Mouse (Mus musculus): ENCODE measurements around the gene Mfap3l.
"Not testable (repeated sequence)": the region's sequence is repeated elsewhere in the genome, so short reads cannot be mapped to it uniquely, and the experiment has no call there.

Mfap3l gene

DNA sequence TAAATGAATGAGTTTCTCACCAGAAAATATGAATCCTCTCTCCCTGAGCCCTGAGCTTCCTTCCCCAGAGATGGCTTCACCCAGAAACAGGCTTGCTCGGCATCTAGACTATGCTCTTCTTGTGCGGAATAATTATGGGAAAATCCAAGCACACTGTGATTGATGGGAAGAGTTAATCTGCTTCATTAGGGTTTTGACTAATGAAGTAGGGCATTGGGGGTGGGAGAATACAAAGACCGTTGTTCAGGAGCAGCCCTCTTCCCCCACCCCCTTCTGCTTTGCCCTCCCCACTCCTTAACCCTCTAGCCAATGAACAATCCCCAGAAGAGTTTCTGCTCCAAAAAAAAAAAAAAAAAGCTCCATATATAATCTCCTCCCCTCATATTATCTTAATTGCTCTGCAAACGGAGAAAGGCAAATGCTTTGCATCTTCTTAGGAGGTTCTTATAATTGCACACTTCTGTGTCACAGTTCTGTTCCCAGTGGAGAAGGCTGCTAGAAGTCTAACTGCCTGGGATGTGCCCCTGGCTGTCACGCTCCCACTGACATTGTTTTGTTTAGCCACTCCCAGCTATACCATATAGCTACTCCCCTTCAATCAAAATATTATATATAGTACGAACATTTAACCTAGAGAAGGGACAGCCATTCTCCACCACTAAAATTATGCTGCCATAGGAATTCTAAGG, 24.9 kb downstream of the Mfap3l start:
- no peak for DNase-seq

DNA sequence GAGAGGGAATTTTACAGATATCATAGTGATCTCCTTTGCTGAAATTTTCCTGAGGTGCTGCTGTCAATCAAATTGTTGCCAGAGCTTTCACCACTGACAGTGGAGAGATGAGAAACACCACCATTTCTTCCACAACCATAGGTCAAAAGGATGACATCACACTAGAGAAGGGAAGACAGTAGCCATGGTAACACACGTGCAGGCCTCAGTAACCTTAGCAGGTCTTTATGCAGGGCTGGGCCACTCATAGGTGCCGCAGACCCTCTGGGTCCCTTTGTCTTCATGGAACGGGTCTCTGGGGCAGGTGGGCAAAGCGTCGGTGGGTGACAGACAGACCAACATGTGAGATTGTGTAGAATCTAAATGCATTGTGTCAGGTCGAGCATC, 25.5 kb downstream of the Mfap3l start:
- DNase-seq, result no peak

DNA sequence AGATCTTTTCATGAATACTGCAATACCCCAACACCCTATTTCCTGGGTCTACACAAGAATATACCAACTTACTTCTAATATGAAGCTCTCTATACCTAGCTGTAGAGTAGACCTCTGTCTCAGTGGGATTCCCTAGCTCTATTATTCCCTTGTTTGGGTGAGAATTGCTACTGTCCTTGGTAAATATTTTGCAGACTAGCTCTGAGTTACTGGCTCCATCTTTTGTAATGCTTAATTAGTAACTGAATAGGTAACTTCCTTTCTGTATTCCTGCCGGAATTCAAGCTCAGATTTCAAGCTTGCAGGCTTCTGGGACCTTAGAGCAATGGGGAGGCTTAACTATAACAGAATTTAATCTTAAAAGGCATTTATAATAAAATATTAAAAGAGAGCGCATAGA, 26.1 kb downstream of the Mfap3l start:
- DNase-seq, result not testable (repeated sequence)

DNA sequence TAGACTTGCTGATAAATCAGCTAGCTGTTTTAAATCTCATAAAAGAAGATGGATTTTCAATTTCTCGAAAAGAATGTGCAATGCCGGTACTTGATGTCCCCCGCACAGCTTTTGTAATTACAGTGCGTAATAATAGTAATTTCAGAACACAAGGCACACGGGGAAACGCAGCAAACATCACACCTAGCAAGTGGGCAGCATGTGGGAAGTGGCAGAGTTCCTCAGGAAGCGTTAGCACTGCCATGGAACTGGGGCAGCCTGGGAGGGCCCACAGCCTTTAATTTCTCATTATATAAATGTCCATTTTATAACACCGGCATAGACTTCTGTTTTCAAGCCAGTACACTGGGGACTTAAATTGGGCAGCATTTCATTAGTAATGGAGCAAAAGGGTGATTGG, 27.1 kb downstream of the Mfap3l start:
- DNase-seq, result no peak

DNA sequence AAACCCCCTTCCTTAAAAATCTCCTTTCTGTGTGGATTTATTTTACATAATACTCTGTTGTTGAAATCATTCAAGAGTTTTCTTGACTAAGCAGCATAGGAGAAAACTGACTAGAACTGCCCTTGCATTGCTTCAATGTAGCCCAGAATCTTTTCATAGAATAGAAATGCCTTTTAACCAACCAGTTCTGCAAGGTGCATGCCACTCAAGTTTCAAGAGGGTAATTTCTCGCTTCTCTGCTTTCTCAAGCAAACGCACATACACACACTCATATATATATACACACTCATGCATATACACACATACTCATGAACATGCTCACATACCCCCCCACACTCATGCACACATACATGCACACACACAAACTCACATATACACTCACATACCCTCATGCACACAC, 28.6 kb downstream of the Mfap3l start:
- DNase-seq, result no peak

DNA sequence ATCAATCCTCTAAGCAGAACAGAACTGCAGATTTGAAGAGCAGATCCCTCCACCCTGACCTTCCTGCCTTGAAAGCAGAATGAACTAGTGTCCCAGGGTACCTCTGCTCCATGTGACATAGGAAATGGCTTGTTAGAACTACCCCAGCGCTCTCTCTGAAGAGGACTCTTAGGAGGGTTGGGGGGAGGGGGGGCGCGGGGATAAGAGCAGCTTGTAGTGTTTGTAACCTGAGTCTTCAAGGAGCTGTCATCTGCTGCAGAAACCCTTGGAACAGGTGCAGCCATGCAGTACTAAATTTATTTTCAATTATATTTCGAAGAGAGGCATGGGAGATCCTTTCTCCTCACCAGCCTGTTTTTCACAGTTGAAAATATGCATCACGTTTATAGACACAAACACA, 30.9 kb downstream of the Mfap3l start:
- DNase-seq, result no peak

DNA sequence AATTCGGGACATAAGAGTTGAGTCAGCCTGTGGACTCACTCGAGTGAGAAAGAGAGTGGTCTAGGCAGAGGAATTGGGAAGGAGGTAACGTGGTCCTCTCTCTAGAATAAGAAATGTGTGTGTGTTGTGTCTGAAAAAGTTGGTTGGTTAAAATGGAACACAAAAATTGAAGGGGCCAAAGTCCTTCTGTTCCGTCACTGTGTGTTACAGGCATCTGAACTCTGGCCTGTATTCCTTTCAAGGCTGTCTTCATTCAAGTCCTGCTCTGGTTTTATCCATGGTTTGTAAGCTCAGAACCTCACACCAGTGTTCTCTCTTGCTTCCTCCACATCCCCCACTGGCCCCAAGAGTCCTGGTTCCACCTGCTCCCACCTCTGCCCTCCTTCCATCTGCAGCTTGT, 33.2 kb downstream of the Mfap3l start:
- no peak for DNase-seq

DNA sequence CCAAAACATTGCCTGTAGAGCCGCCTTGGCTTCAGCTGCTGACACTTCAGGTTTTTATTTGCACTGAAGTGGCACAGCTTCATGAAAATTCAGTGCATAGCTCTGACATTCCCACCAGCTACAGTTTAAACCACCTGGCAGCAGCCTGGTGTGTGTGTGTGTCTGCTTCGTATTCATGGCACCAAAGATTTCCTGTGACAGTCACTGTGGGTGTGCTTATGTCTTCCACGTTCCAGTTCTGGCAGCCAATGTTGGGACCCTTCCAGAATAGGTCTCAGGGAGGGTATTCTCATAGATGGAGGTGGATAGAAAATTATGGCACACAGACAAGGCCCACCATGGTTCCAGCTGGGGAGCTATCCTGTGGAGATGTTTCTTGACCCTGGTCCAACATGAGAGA, 34.2 kb downstream of the Mfap3l start:
- DNase-seq, result peak; percentile 33

DNA sequence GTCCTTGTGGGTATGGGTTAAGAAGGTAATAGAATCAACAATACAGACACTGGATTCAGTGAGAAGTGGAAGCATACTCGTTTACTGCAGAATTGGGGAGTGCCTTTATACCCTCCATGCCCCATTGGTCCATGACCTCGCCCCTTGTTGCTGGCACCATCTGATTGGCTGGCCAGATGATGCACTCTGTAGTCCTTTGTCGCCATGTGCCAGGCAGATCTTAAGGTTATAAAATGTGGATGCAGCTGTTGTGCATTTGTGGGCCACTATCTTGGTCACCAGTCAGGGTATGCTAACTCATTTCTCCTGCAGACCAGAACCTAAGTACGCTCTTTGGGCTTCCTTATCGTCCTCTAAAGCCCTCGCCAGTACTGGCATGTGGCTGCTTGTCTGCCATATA, 46.0 kb downstream of the Mfap3l start:
- DNase-seq, result no peak

DNA sequence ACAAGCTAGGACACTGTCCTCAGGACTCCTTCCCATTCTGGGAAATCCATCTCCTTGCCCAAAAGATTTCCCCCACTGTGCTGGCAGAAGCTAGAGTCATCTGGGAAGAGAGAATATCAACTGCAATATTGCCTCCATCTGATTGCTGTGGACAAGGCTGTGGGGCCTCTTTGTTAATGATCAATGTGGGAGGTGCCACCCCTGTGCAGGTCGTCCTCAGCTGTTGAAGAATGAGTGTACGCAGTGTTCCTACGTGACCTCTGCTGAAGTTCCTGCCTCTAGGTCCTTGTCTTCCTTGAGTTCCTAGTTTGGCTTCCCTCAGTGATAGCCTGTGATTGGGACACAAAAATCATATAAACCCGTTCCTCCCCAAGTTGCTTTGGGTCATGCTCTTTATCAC, 49.2 kb downstream of the Mfap3l start:
- no peak for DNase-seq

DNA sequence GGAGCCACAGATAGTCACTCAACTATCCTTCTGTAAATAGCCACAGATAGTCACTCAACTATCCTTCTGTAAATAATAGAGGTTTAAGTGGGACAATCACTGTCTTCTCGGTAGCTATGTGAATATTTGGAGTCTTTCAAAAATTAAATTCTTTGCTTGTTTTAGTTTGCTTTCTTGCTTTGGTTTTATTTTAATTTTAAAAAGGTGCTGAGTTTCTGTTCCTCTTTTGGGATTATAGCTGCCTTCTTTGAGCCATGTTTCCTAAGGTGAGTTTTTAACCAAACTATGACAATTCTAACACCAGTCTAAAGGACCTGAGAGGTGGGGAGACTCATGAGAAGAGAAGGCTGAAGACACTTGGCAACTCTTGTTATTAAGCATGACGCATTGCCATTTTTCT, 49.7 kb downstream of the Mfap3l start:
- no peak for DNase-seq

DNA sequence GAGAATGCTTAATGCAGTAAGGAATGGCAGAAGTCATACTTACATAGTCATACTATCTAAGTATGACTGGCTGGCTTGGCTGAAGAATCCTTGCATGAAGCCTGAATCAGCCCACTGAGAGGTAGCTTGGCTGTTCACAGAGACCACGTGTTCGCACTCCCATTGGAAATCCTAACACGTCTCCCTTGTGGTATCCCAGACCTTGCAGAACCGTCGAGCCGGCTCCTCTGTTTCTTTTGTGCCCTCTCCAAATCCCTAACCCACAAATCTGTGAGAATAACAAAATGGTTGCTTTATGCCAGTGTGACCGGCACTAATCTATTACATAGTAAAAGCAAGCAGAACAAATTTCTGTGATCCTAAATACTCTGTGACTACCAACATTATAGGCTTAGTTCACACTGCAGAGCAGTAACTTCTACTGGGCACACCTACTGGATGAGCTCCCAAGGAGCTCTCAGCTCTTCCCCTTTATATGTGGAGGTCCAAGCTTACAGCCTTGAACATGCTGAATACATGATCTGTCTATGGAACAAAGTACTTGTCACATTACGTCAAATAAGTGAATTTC, 79.0 kb downstream of the Mfap3l start:
- no peak for DNase-seq

DNA sequence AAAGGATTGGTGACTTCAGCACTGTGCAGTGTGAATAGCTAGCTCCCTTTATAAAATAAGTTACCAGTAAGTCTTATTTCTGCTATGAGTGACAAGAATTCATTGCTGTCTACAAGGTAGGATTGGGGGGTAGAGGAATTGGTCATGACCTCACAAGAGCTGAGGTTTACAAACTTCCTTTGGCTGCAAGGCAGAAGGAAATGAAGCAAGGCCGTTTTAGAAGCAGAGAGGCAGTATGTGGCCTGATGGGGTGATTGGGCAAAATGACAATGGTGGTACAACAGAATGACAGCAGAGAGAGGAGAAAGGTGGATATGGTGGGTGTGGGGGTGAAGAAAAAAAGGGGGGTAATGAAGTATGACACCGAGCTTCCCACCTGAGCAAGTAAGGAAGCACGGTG, 82.1 kb downstream of the Mfap3l start:
- DNase-seq, result no peak

DNA sequence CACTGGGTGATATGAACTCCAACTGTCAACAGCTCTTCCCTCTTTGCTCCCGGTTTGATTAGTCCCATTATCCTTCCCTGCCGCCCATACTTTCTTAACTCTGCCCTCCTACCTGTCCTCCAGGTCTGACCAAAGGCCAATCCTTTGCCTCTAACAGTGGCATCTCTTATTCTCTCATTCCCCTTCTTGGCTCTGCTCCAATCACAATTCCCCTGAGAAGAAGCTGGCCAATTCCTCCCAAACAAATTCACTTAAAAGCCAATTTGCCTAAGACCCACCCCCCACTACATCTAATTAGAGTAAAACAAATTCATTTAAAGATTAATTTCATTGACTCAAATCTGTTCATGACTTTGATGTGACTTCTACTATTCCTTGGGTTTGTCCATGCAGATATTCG, 86.1 kb downstream of the Mfap3l start:
- no peak for DNase-seq

Data from cerebellum, adult 11-12 months (tissue).